8 mouse cellular contexts compared by ENCODE assay signal in genomic region chr1:177555471-177556291, GRCm38 (mm10).
DNase-seq lines count a peak whose midpoint lies in the region; ATAC-seq lines count a peak whose summit lies in the region.

No protein-coding gene starts in this region.

- peak overlapping the region; percentile 23 for H3K4me3 ChIP-seq in embryonic facial prominence, embryonic 10.5 days
- no peak overlapping the region for H3K4me3 ChIP-seq in limb, embryonic 13.5 days
- peak overlapping the region; percentile 39 for H3K4me3 ChIP-seq in midbrain, embryonic 10.5 days

- intact Hi-C loops in heart, postnatal 10 days (cut with DNase I) = loop anchor here (10.0 kb wide), 1 partner anchor 111 kb away; the partner anchor contains the start of gene Zbtb18

- H3K36me3 ChIP-seq in embryonic facial prominence, embryonic 10.5 days (replicated peaks) = no peaks in the 10 kb centered on the region
- H3K36me3 ChIP-seq in limb, embryonic 13.5 days = no peaks in the 10 kb centered on the region
- no peaks in the 10 kb centered on the region for H3K36me3 ChIP-seq in midbrain, embryonic 10.5 days

- H3K9ac ChIP-seq in limb, embryonic 13.5 days = no peak overlapping the region

- H3K4me2 ChIP-seq in limb, embryonic 13.5 days (replicated peaks) = no peak overlapping the region

- H3K9me3 ChIP-seq in embryonic facial prominence, embryonic 10.5 days = no peaks in the 10 kb centered on the region
- H3K9me3 ChIP-seq in limb, embryonic 13.5 days = no peaks in the 10 kb centered on the region
- H3K9me3 ChIP-seq in midbrain, embryonic 10.5 days (replicated peaks) = no peaks in the 10 kb centered on the region

- ATAC-seq in limb, embryonic 13.5 days (ENCODE audit: low FRiP score, low read depth) = peak; percentile 90

- peaks cover 17% of the 10 kb centered on the region for H3K4me1 ChIP-seq in embryonic facial prominence, embryonic 10.5 days
- H3K4me1 ChIP-seq in limb, embryonic 13.5 days = peaks cover 24% of the 10 kb centered on the region
- H3K4me1 ChIP-seq in midbrain, embryonic 10.5 days = peaks cover 46% of the 10 kb centered on the region

- peak; percentile 55 for DNase-seq in ZHBTc4 (ENCODE audit: low read depth, low spot score)
- DNase-seq in embryonic facial prominence, embryonic 10.5 days (ENCODE audit: low spot score) = peak; percentile 18
- peak; percentile 24 to 27 for DNase-seq in heart, postnatal 10 days
- DNase-seq in midbrain, embryonic 10.5 days (ENCODE audit: low spot score) = peak; percentile 82
- no peak for DNase-seq in layer of hippocampus, adult 9-11 months
- no peak for DNase-seq in right cerebral cortex, adult 2 months (ENCODE audit: low spot score in 2 of 2)
- no peak for DNase-seq in layer of hippocampus, adult 18-20 months (ENCODE audit: low spot score in 2 of 2)

- 0 out of 2 replicates have a peak, but pooled peaks cover 5% of the 10 kb centered on the region for H3K27me3 ChIP-seq in embryonic facial prominence, embryonic 10.5 days (replicated peaks; ENCODE audit: low read depth, poor library complexity, severe bottlenecking)
- no peaks in the 10 kb centered on the region for H3K27me3 ChIP-seq in limb, embryonic 13.5 days
- H3K27me3 ChIP-seq in midbrain, embryonic 10.5 days (ENCODE audit: low read depth, poor library complexity, severe bottlenecking) = peaks cover 3% of the 10 kb centered on the region; the same call in 1 of the 2 replicates

- peak overlapping the region; percentile 69 for H3K27ac ChIP-seq in embryonic facial prominence, embryonic 10.5 days (replicated peaks)
- H3K27ac ChIP-seq in limb, embryonic 13.5 days = peak overlapping the region; percentile 10; the same call in 1 of the 2 replicates
- H3K27ac ChIP-seq in midbrain, embryonic 10.5 days (replicated peaks) = peak overlapping the region; percentile 90

- 29% methylated on average over 15 of the region's 15 CpGs for WGBS in embryonic facial prominence, embryonic 10.5 days
- WGBS in limb, embryonic 13.5 days = 49% methylated on average over 15 of the region's 15 CpGs
- WGBS in midbrain, embryonic 10.5 days = 12% methylated on average over 15 of the region's 15 CpGs

Comparison
In these comparisons a context has a peak if more than half of its experiments do, and no peak if none do; other contexts are left out.
1. DNase-seq: peak in ZHBTc4 (single experiment), embryonic facial prominence, embryonic 10.5 days (single experiment), heart, postnatal 10 days (2 of 2) and midbrain, embryonic 10.5 days (single experiment); none in layer of hippocampus, adult 9-11 months (single experiment), right cerebral cortex, adult 2 months (0 of 2) and layer of hippocampus, adult 18-20 months (0 of 2).
2. H3K27ac ChIP-seq: peak in every context shown above with its lines; median percentile 90 in midbrain, embryonic 10.5 days; 69 in embryonic facial prominence, embryonic 10.5 days; 10 in limb, embryonic 13.5 days.